Mouse (Mus musculus): ENCODE results near the gene Klkb1.

The Klkb1 gene

GRCm38 (mm10) chr8:45269056-45269455 lies 25.6 kb downstream of the Klkb1 start:
- no peak for DNase-seq (ENCODE audit: low read depth in 2 of 2, low spot score in 2 of 2)

DNA sequence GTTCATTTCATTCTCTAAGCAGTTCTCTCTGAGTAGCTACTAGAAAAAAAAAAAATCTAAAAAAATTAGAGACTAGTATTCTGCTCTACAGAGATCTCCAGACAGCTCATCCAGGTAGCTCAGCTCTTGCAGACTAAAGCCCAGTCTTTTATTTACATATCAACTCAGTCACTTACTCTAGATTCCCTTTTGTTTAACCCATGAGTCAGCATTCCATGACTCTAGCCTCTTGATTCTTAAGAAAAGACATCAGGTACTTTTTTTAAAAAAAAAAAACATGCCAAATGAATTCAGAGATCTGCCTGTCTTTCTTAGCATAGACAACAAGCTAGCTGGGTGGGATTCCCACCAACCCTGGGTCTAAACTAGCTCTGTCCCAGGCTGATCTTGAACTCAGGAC lies 26.2 kb downstream of the Klkb1 start:
- no peak for DNase-seq (ENCODE audit: low read depth in 2 of 2, low spot score in 2 of 2)

GRCm38 (mm10) chr8:45267611-45268391 lies 26.9 kb downstream of the Klkb1 start:
- DNase-seq (ENCODE audit: low read depth in 2 of 2, low spot score in 2 of 2): no peak

DNA sequence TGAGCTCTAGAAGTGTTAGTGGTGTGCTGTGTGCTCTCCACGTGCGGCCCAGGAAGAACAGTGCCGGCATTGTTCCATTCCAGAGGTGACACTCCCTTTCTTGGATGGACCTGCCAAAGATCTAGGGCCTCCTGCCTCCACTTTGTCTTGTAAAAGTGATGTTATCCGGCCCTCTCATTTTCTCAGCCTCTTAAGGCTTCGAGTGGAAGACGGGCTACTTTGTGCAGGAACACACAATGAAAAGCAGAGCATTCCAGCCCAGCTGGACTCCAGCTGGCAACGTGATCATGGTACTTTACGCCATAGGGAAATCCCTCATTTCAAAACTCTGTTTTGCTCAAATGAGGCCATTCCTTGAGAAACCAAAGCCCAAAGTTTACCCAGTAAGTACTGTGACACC lies 27.7 kb downstream of the Klkb1 start:
- no peak for DNase-seq (ENCODE audit: low read depth in 2 of 2, low spot score in 2 of 2)

DNA sequence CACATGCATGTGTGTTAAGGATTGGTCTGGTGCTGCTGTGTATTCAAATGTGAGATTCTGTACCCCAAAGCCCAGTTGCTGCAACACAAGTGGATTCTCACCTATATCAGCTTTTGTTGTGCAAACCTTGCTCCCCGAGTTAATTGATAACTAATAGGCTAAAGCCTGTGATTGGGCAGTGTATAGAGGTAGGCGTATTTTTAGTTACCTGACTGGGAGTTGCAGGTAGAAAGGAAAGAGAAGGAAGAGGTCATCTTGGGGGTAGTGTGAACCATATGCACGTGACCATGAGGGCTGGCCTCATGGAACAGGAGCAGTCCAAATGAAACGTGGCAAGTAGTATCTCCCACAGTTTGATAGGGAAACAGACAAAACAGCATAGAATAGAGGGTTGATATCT lies 29.7 kb downstream of the Klkb1 start:
- DNase-seq (ENCODE audit: low read depth in 2 of 2, low spot score in 2 of 2): no peak

GRCm38 (mm10) chr8:45262851-45263250 lies 31.8 kb downstream of the Klkb1 start:
- DNase-seq (ENCODE audit: low read depth in 2 of 2, low spot score in 2 of 2): no peak

DNA sequence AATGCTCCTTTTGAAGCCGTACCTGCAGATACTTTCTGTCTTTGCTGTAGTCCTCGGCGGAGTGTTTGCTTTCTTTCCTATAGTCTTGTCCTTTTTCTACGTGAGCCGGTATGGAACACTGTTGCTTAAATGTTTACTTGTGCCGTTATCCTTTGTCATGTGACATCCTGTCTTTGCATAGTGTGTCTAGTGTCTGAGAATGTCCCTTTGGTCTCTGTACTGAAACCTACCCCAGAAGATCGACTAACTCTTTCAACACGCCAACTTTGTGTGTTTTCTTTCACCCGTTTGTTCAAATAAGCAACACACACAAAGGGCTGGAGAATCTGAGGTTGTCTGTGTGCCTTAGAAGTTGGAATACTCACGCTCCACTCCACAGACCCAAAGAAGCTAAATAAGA lies 32.7 kb downstream of the Klkb1 start, which contains the start of gene F11:
Gene F11 (minus strand): TSS at position 112 of the 400 bp plus-strand sequence.
- DNase-seq (ENCODE audit: low read depth in 2 of 2, low spot score in 2 of 2): no peak

DNA sequence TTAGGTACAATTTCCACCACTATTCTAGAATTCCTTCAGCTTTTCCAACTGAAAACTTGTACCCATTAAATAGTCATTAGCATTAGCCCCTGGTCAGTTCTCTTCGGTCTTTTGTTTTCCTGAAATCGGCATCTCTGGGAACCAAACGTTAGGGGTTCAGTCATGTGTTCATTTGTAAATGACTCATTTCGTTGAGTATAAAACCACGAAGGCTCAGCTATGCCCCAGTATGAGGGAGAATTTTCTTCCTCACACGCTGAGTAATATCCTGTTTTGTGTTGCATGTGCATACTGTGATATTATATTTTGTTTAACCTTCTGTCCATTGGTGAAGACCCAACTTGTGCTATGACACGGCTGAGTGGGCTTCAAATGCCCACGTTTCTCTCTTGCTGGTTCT lies 36.2 kb downstream of the Klkb1 start:
- DNase-seq (ENCODE audit: low read depth in 2 of 2, low spot score in 2 of 2): no peak

- DNase-seq (ENCODE audit: low read depth in 2 of 2, low spot score in 2 of 2): no peak
Observed at GRCm38 (mm10) chr8:45255040-45255439, 39.6 kb downstream of the Klkb1 start.

DNA sequence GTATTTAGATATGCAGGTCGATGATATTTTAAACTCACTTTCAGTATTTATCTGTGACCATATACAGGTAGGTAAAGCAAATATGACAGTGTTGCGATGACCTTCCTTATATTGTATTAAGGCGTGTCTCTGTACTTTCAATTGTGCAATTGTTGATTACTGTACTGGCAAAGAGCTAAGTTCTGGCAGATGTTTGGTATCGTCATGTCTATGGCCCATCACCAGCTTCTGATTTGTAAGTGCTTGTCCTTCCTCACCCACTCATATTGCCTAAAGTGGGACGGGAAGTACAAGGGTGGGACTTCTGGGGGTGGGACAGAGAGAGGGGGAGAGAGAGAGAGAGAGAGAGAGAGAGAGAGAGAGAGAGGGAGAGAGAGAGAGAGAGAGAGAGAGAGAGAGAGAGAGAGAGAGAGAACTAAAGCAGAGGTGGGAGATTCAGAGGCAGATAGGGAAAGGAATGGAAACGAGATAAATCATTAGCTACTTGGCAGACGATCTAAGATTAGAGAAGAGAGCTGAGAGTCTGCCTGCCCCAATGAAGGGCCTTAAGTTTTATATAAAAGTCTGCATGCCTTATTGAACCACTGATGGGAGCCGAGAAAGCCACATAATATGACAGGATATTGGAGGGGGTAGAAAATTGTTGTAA lies 40.3 kb downstream of the Klkb1 start:
- DNase-seq (ENCODE audit: low read depth in 2 of 2, low spot score in 2 of 2): no peak

- DNase-seq (ENCODE audit: low read depth in 2 of 2, low spot score in 2 of 2): no peak
Observed at GRCm38 (mm10) chr8:45253586-45253985, 41.1 kb downstream of the Klkb1 start.

DNA sequence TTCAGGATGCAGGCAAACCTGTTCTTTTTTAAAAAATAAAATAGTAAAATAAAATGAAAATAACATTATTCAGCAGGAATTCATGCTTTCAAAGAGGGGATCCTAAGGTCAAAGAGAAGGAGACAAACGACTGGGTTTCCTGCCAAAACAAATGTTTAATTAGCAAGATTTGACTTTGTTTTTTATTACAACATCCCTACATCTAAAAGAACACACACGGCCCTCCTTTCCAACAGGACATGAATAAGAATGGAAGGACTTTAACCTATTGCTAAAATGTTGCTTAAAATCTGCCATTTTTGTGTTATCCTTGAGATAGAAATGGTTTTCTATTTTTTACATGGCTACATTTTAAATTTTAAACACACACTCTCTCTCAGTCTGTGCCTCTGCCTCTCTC lies 41.5 kb downstream of the Klkb1 start:
- DNase-seq (ENCODE audit: low read depth in 2 of 2, low spot score in 2 of 2): no peak

DNA sequence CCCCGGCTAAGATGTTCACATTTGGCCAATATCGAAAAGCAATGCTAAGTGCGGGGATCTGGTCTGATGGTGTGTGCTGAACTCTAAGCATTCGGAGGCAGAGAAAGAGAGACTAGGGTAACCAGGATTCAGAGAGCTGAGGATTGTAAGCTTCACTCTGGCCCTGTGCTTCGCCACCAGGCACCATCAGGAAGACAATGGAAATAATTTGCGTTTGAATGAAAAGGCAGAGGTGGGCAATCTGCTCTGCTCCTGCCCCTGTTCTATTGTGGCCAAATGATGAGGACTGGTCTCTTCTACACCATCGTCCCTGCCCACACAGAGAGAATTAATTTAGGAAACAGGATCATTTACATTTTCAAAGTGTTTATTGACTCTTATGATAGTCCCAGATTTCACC lies 48.4 kb downstream of the Klkb1 start:
- no peak for DNase-seq (ENCODE audit: low read depth in 2 of 2, low spot score in 2 of 2)

DNA sequence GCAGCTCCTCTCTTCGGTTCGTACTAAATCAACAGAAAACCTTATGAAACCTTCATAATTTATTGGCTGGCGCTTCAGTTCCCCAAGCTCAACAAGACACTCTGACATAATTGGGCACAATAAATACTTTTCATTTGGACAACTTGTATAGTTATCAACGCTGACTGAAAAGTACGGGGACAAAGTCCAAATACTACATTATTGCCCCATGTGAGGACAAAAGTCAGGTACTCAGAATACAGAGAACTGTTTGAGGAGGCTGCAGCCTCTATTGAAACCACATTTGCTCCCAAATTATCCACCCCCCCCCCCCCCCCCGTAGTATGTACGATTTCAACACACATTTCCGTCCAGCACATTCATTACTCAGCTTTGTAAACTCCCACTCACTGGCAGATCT lies 55.3 kb downstream of the Klkb1 start:
- DNase-seq (ENCODE audit: low read depth in 2 of 2, low spot score in 2 of 2): no peak

DNA sequence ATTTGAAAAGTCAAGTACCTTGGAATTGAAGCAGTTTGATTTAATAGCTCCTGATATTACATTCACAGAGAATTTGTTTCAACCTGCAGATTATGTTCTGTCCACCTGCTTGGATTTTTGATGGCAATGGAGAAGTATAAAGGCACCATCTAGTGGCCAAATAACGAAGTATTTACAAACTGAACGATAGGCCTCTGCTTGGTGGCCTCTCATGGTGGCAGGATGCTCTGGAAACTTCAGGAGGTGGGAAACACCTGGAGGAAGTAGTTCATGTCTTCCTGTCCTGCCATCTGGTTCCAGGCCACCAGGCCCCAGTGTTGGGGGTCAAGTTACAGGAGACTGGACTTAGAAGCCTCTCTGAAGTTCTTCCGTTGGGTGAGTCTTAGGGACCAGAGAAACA lies 56.4 kb downstream of the Klkb1 start:
- no peak for DNase-seq (ENCODE audit: low read depth in 2 of 2, low spot score in 2 of 2)

DNA sequence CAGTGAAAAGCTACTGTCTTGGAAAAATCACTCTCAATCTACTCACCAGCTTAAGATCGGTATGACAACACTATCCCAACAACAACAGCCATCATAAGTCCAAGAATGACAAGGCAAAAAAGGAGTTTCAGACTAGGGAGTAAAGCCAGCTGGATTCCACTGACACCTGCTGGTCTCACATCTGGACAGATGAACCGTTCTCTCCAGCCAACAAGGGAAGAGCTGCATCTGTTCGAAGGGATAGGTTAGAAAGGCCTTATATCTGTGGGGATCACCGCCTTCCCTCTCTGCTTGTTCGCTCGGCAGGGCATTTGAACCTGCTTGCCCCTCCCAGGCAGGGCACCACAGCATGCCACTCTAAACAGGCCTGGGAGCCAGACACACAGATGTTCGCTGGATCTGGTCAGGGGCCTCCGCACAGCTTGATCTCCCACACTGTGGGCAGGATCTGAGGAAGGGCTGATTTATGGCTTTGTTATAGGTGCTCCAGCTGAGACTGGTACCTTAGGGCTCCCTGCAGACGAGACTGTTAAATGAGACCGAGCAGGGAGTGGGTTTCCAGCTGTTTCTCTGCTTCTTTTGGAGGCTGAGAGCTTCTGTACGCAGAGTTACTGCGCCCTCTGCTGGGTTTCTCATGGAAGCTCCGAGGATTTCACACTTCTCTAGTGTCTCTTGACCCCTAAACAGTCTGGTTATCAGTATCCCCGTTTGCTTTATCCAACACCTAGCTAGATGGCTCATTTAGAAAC lies 58.3 kb downstream of the Klkb1 start:
- no peak for DNase-seq (ENCODE audit: low read depth in 2 of 2, low spot score in 2 of 2)

DNA sequence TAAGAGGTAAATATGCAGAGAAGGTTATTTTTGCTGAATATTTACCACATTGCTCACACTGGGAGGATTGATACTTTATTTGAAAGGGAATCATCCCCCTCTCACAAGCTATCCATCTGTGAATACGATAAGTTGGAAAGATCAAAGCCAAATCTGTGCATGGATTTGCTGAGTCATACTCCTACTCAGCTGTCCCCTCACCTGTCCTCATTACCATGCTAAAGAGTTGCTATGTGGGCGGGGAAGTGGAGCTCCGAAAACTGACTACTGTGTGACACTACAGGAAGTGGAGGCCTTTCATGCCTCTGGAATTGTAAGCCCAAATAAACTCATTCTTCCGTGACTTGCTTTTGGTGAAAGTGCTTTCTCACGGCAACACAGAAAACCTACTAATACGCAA lies 59.4 kb downstream of the Klkb1 start:
- no peak for DNase-seq (ENCODE audit: low read depth in 2 of 2, low spot score in 2 of 2)

DNA sequence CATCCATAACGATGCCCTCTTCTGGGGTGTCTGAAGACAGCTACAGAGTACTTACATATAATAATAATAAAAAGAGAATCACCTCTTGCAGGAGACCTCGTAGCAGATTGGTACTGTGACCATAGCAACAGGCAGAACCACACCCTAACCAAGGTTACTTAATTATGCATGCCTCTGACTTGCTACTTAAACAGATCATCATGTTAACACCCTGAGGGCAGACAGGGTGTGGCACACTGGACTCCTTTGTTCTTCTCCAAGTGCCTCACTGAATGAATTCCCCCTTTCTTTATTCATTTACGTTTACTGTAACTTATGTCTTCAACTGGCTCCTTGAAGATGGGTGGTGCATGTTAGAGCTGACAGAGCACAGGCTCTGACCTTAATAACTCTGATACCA lies 61.4 kb downstream of the Klkb1 start:
- DNase-seq (ENCODE audit: low read depth in 2 of 2, low spot score in 2 of 2): no peak

Data from CD8-positive naive resting alpha-beta T cell, adult 2 months (primary cell).